Mouse (Mus musculus) frontal cortex, postnatal 14 days (tissue): Measurements from ENCODE around the gene Tmem220.

ENCODE experiments used
- DNase-seq, 2 experiments: peaks; one replicate each; pipeline ENCODE4 v3.0.0; 2022; ENCODE audit warnings: low spot score in 2 of 2

Tmem220 gene

GRCm38 (mm10) chr11:67024867-67025477, at the start of gene Tmem220:
Gene Tmem220, plus strand, starts transcription at chr11:67025154.
- DNase-seq: peak; percentile 57 to 73

GRCm38 (mm10) chr11:66975606-66976330, 49.2 kb upstream of the Tmem220 start:
- DNase-seq: no peak

DNA sequence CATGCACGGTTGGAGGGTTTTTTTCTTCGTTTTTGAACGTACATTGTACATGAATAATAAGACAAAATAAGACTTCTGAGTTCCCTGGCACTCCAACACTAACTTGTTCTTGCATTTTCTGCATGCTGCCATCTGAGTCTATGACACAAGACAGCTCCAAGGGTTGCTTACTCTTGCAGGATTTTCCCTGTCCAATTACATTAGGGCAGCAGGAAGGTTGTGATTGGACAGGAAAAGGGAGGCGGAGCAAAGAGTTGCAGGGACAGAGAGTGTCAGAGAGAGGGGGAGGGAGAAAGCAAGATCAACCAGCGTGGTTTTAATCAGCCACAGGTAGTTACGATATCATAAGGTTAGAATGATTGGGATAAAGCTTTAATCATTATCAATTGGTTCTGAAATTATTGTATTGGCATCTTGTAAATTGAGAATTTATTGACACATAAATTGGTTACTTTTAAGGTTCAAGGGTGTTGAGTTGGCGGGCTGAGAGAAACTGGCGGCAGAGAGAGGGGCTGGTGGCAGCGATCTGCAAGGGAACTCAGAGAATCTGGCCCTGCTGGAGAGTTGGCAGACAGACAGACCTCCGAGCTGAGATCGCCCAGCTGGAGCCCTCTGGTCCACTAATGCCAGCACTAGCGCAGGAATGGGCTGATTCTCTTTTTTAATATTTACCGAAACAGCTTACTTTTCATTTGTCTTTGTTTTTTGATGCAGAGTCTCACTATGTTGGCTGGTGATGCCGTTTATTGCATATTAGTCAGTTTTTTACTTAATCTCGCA, 43.4 kb upstream of the Tmem220 start:
- no peak for DNase-seq

- DNase-seq: no peak
Measured at GRCm38 (mm10) chr11:66982794-66983193, 42.2 kb upstream of the Tmem220 start.

DNA sequence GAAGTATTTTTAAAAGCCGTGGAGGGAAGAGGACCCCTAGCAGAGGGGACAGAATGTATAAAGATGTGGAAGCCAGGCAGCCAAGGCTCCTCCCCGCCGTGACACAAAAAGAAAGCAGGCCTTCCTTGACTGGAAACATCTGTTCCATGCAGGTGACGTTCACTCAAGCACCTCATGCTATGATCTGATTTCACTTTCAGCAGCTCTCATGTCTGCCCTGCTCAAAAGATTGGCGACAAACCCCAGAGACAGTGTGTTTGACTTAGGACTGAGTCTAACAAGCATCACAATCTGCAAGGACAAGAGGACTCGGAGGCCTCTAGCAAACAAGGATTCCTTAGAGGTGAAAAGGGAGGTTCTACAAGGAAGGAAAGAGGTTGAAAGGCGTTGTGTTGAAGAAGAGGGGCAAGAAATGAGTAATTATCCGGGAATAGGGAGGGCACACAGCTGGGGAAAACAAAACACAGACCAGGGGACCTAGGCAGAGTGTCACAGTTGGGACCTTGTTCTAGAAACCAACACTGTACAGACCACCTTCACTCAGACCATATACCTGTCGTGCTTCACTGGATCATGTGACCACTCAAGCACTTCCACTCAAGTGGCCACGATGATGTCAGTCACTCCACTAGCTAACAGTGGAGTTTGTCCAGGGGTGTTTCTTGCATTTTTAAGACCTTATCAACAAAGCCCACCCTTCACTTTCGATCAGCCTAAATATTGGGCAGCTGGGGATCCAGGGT, 41.4 kb upstream of the Tmem220 start:
- DNase-seq: no peak

GRCm38 (mm10) chr11:66984165-66985135, 40.5 kb upstream of the Tmem220 start:
- peak; percentile 22 to 73 for DNase-seq

GRCm38 (mm10) chr11:66985136-66985702, 39.7 kb upstream of the Tmem220 start:
- DNase-seq: no peak

DNA sequence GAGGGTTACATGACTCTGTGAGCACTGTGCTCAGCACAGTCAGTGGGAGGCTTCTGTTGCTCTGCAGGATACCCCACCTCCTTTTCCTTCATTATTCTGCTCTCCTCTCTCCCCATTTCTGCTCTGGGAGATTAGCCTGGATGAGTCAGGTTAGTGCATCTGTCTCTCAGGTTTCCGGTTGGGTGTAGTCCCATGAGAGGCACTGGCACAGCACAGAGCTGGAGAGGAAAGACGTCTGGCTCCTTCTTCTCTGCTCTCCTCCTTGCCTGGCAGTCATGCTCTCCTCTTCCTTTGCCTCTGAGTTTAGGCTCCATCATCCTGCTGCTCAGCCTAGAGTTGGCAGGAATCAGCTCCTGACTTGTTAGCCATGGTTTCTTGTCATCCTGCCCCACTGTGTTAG, 32.8 kb upstream of the Tmem220 start:
- DNase-seq: no peak

DNA sequence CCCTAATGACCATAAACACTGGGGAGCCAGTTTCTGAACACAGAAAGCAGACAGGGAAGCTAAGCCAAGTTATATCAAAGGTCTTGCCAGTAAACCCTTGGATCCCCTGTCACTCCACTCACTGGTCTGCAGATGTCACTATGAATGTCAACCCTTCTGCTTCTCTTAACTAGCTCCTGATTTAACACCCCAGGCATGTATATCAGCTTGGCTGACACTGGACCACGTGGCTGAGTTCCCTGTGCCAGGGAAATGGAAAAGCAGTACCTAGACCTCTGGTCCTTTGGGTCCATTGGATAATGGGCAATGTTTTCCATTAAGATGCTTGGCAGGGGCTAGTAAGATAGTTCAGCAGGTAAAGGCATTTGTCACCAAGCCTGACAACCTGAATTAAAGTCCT, 31.3 kb upstream of the Tmem220 start:
- DNase-seq: no peak

DNA sequence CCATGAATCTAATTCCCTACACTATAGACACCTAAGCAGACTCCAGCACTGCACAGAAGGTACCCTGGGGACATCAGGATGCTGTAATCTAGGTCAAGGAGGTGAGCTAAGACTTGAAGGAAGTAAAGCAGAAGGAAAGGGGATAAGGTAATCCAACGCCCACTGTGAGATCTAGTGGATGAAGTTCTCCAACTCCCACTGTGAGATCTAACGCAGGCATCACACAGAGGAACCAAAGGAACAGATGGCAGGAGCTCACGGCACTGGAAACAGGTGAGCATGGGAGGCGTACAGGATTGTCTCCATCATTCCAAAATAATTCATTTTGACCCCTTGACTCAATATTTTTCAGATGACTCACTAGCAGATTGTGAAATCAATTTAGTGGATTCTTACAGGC, 28.5 kb upstream of the Tmem220 start:
- no peak for DNase-seq

GRCm38 (mm10) chr11:66998467-66999403, 26.2 kb upstream of the Tmem220 start:
- DNase-seq: no peak

DNA sequence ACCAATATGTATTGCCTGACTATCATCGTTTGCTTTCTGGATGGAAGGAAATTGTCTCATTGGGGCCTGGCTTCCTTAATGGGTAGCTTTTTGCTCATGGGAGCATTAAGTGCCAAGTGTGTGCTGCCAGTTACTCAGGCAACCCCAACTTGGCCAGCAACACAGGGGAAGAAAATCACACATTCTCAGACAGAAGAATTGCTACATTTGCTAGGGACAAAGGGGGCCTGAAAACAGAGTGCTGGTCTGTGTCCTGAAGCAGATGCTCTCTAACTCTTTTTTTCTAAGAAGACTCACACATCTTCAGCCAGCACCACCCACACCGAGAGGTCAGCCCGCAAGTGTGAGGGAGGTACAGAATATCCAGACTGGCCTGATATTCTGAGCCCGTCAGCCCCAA, 24.3 kb upstream of the Tmem220 start:
- no peak for DNase-seq

DNA sequence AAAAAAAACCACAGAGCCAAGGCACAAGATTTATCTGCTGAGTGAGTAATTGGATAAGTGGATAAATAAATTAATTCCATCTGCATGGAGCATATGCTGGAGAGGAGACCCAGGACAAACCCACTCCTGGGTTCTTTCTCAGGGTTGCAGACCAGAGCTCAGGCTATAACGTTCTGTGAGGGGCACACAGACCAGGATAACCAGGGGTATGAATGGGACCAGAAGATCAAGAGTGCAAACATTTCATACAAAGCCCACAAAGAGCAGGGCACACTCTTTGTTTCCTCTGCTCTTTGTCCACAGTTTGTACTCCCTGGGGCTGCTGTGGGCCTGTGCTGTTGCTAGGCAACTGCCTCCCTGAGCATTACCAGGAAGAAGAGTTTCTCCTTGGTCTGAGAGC, 23.2 kb upstream of the Tmem220 start:
- DNase-seq: no peak

DNA sequence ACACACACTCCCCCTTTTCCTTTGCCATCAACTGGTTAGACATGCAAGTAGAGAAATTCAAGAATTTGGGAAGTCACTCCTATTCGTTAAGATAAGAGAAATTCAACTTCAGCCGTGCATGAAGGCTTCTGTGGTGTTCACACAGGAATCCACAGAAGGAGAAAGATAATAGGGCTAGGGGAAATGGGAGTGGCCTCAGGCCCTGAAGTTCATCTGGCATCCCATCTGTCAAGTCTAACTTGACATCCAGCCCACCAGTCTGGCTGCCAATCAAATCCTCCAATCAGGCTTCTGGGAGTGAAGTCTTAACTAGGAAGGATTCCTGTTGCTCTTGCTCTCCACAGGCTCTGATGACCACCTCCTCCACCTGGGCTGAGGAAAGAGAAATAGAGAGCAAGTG, 22.0 kb upstream of the Tmem220 start:
- DNase-seq: no peak

DNA sequence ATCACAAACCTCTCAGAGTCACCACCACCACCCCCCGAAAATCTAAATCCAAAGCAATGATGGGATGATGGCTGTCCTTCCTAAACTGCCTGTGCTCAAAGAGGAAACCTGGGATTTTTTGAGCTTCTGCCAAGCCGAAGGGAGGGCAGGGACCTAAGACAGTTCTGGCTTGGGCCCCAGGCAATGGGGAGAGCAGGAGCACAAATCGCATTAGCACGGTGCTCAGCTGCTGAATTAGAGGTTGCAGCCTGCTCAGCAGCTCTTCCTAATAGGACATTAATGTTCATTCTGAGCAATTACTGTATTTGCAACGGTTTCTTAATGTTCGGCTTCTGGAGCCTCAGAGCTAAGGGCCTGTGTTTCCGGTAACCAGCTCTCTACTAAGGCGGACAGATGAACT, 17.0 kb upstream of the Tmem220 start:
- DNase-seq: no peak

GRCm38 (mm10) chr11:67008528-67008927, 16.4 kb upstream of the Tmem220 start:
- DNase-seq: no peak

DNA sequence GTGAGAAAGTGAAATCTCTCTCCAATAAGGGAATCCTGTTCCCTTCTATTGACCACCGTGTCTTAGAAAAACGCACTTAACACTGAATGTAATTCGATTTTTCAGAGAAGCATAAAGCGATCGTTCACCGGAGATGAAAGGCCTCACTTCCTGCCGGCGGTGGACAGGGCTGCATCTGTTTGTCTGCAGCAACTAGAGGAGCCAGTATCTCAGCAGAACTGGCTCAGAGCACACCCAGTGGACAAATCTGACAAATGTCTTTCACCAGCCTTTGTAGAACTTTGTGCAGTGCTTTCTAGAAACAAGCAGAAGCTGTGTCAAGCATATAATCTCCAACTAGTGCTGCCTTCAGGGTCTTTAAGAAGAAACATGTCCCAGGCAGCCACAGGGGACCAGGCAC, 14.5 kb upstream of the Tmem220 start:
- no peak for DNase-seq

GRCm38 (mm10) chr11:67011635-67012034, 13.3 kb upstream of the Tmem220 start:
- no peak for DNase-seq

- no peak for DNase-seq
Measured at GRCm38 (mm10) chr11:67017801-67018591, 7.0 kb upstream of the Tmem220 start.
